Mouse (Mus musculus): ENCODE measurements at regions not wholly inside any gene's neighbourhood (a gene's known extent, or its start where the extent isn't known, plus 50 kb on each side); places are given as distances from the start of the nearest gene placed in this dataset.

- DNase-seq (ENCODE audit: extremely low spot score in 1 of 2, low spot score in 1 of 2) = no peak
These were observed 98.9 kb downstream of the Kctd12 start for GRCm38 (mm10) chr14:102883344-102884122.

- no peak for DNase-seq (ENCODE audit: extremely low spot score in 1 of 2, low spot score in 1 of 2)
These were observed 100.2 kb downstream of the Kctd12 start for GRCm38 (mm10) chr14:102882281-102882680.

- DNase-seq (ENCODE audit: extremely low spot score in 1 of 2, low spot score in 1 of 2) = no peak
These were observed 101.8 kb downstream of the Kctd12 start for GRCm38 (mm10) chr14:102880658-102881083.

- DNase-seq (ENCODE audit: extremely low spot score in 1 of 2, low spot score in 1 of 2) = no peak
These were observed 103.9 kb downstream of the Kctd12 start for GRCm38 (mm10) chr14:102878572-102878971.

GRCm38 (mm10) chr14:102868160-102868559 is 114.3 kb downstream of the Kctd12 start:
- DNase-seq (ENCODE audit: extremely low spot score in 1 of 2, low spot score in 1 of 2) = no peak

GRCm38 (mm10) chr14:102867697-102868096 is 114.7 kb downstream of the Kctd12 start:
- no peak for DNase-seq (ENCODE audit: extremely low spot score in 1 of 2, low spot score in 1 of 2)

- no peak for DNase-seq (ENCODE audit: extremely low spot score in 1 of 2, low spot score in 1 of 2)
These were observed 115.9 kb downstream of the Kctd12 start for GRCm38 (mm10) chr14:102866511-102866910.

- no peak for DNase-seq (ENCODE audit: extremely low spot score in 1 of 2, low spot score in 1 of 2)
These were observed 120.7 kb downstream of the Kctd12 start for GRCm38 (mm10) chr14:102861694-102862093.

- no peak for DNase-seq (ENCODE audit: extremely low spot score in 1 of 2, low spot score in 1 of 2)
These were observed 123.0 kb downstream of the Kctd12 start for GRCm38 (mm10) chr14:102859361-102859871.

- DNase-seq (ENCODE audit: extremely low spot score in 1 of 2, low spot score in 1 of 2) = no peak
These were observed 127.1 kb downstream of the Kctd12 start for GRCm38 (mm10) chr14:102855264-102855840.

GRCm38 (mm10) chr14:102843700-102844099 is 138.7 kb downstream of the Kctd12 start:
- no peak for DNase-seq (ENCODE audit: extremely low spot score in 1 of 2, low spot score in 1 of 2)

- no peak for DNase-seq (ENCODE audit: extremely low spot score in 1 of 2, low spot score in 1 of 2)
These were observed 144.8 kb downstream of the Kctd12 start for GRCm38 (mm10) chr14:102837602-102838001.

- DNase-seq (ENCODE audit: extremely low spot score in 1 of 2, low spot score in 1 of 2) = no peak
These were observed 147.2 kb downstream of the Kctd12 start for GRCm38 (mm10) chr14:102835118-102835769.

GRCm38 (mm10) chr14:102828442-102828841 is 154.0 kb downstream of the Kctd12 start:
- no peak for DNase-seq (ENCODE audit: extremely low spot score in 1 of 2, low spot score in 1 of 2)

- no peak for DNase-seq (ENCODE audit: extremely low spot score in 1 of 2, low spot score in 1 of 2)
These were observed 154.6 kb downstream of the Kctd12 start for GRCm38 (mm10) chr14:102827756-102828384.

- no peak for DNase-seq (ENCODE audit: extremely low spot score in 1 of 2, low spot score in 1 of 2)
These were observed 156.9 kb downstream of the Kctd12 start for GRCm38 (mm10) chr14:102825525-102825924.

- DNase-seq (ENCODE audit: extremely low spot score in 1 of 2, low spot score in 1 of 2) = no peak
These were observed 161.8 kb downstream of the Kctd12 start for GRCm38 (mm10) chr14:102820663-102821062.

- no peak for DNase-seq (ENCODE audit: extremely low spot score in 1 of 2, low spot score in 1 of 2)
These were observed 170.8 kb downstream of the Kctd12 start for GRCm38 (mm10) chr14:102811678-102812081.

GRCm38 (mm10) chr14:102811022-102811421 is 171.4 kb downstream of the Kctd12 start:
- DNase-seq (ENCODE audit: extremely low spot score in 1 of 2, low spot score in 1 of 2) = no peak

- DNase-seq (ENCODE audit: extremely low spot score in 1 of 2, low spot score in 1 of 2) = no peak
These were observed 172.1 kb downstream of the Kctd12 start for GRCm38 (mm10) chr14:102810121-102810921.

Measured in frontal cortex, adult 2 months (tissue).